Mouse (Mus musculus): ENCODE results near the gene Spdya. TPM values are rescaled to one million over a fixed set of nuclear protein-coding genes. Genes with fewer than 3 reads are reported as not detected.
A peak's percentile ranks its signal among the peaks of the same experiment; 100 is the strongest.
"Not testable (repeated sequence)": the region's sequence is repeated elsewhere in the genome, so short reads cannot be mapped to it uniquely, and the experiment has no call there.

Spdya gene
- 1 to 10 TPM; 1.4 to 1.5 TPM for total RNA-seq (2021)
- long read RNA-seq, partial matches to known transcripts, result 0 of 4 reads
- long read RNA-seq, other reads (novel, unspliced or antisense), result 4 of 4 reads

DNA sequence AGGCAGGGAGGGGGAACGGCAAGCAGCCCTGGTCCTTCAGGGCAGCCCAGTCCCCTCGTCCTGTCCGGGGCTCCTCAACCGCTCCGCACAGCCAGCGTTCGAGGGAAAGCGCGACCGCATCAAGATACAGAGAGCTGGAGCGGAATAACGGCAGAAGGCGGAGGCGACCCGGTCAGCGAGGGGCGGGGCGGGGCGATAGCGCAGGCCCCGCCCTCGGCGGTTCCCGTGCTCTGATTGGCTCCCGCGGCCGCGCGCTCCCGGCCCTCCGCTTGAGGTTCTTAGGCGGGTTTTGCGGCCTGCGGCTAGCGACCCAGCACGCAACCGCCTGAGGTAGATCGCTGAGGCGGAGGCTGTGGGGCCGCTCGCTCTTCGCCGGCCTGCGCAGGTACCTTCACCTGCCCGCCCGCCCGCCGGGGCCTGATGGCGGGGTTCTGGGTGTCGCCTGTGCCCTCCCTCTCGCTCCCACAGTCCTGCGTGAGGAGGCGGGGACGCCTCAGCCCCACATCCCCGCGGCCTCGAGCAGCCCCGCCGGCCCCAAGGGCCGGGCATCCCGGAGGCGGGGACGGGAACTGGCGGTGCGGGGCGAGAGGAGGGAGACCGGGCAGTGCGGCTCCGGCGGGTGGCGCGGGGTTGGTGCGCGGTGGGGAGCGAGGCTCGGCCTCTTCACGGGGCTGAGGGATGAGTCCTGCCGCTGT, at the start of gene Spdya:
TSS of gene Spdya (plus strand) at position 305 of the 695 bp plus-strand sequence.
- peak; percentile 68 to 83 for DNase-seq (ENCODE audit: low spot score in 2 of 2)

DNA sequence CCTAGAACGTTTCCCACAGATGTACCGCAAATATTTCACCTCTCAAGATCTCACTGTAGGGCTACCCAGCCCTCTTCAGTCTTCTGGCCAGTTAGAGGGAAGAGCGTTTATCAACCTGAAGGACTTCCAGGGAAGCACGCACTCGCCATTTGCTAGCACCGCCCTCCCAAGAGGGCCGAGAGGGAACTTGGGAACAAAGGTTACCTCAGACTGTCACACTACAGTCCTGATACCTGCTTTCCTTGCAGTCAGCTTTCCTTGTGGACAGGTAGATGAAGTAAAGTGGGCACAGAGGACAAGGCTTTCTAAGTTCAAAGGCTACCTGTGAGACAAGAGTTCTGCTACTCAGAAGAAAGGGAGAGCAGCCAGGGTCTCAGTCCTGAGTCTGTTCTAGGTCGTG, 45.0 kb upstream of the Spdya start:
- no peak for DNase-seq (ENCODE audit: low spot score in 2 of 2)

DNA sequence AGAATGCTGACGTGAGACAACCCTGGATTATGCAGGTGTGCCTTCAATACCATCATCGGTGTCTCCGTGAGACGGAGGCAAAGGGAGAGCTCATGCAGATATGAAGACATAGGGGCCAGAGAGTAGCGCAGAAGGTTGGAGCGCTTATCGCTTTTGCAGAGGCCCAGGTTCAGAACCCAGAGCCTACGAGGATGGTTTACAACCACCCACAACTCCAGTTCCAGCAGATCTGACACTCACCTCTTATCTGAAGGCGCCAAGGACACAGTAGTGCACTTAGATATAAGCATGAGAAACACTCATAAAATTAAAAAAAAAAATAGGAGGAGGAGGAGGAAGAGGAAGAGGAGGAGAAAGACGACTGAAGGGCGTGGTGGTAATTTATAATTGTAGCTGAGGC, 41.6 kb upstream of the Spdya start:
- DNase-seq (ENCODE audit: low spot score in 2 of 2), result no peak

DNA sequence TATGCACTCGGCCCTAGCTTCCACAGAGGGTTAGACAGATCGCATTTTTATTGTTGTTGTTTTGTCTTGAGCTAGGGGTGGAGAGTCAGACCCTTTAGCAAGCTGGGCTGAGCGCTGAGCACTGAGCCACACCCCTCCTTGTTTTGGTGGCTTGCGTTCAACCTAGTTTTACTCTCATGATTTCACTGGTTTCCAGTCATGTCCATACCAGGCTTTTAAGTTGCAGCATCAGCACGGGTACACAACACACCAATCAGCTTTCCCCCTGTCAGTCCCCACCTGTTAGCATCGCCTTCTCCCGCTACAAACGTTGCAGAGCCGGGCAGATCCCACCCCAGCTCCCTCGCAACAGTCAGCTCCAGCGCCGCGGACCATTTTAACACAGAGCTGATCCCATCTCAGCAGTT, 25.6 kb upstream of the Spdya start:
- DNase-seq (ENCODE audit: low spot score in 2 of 2), result no peak

DNA sequence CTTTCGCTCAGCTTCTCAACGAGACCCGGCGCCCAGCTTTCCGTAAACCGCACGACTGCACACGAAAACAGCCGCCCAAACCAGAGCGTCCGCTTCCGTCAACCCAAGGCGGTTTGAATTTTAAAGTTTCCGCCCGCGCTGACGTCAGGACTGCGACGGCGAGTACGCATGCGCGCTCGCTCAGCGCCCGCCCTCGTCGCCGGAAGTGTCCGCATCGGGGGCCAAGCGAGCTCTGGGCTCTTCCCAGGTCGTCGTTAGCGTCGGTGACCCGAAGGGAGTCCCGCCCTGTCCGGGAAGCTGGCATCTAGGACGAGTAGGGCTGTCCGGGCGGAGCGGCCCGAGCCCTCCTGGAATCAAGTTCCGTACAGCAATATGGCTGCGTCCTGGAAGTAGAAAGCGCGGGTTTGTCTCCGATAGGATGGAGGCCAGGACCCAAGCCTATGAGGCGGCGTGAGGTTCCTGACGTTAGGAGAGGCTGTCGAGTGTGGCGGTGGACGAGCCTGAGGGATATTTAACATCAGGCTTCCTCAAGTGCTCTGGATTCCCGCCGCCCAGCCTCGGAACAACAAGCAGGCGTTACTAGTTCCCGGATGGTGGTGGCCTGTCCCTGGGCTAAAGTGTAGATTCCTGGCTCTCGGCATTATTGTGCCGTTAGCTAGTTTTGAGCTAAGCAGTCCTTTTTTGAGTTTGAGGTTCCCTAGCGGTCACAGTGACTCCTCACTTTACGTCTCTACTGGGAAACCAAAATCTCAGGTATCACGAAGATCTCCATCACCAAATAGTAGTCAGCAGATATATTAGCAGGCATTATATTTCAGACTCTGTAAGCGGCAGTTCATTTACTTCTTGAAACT, 24.9 kb upstream of the Spdya start, which contains the start of gene Ndc80:
TSS of gene Ndc80 (minus strand) at position 147 of the 854 bp plus-strand sequence.
- peak; percentile 86 to 91 for DNase-seq (ENCODE audit: low spot score in 2 of 2)

DNA sequence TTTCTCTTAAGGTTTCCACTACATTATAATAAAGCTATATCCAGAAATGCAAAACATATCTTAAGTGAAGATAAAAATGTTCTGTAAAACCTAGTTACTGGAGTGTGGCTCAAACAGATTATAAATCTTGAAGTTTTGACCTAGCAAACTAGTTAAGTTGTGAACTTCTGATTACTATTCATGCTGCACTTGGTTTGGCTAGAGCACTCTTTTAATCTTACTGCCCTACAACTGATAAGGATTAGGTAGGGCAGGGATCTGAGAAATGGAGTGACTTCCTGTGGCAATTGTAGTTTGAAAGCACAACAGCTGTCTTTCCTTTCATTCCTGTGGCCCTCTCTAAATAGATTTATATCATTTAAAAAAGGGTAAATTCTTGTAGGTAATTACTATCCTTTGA, 23.8 kb upstream of the Spdya start:
- DNase-seq (ENCODE audit: low spot score in 2 of 2), result no peak

DNA sequence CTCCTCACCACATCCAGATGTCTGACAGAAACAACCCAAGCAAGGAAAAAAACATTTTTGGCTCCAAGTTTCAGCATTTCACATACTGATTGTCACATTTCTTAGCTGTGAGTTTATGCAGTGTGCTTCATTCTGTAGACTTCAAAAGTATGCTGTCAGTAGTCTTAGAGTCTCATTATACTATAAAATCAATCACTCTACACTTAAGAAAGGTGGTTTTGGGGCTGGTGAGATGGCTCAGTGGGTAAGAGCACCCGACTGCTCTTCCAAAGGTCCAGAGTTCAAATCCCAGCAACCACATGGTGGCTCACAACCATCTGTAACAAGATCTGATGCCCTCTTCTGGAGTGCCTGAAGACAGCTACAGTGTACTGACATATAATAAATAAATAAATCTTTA, 16.3 kb upstream of the Spdya start:
- not testable (repeated sequence) for DNase-seq (ENCODE audit: low spot score in 2 of 2)

DNA sequence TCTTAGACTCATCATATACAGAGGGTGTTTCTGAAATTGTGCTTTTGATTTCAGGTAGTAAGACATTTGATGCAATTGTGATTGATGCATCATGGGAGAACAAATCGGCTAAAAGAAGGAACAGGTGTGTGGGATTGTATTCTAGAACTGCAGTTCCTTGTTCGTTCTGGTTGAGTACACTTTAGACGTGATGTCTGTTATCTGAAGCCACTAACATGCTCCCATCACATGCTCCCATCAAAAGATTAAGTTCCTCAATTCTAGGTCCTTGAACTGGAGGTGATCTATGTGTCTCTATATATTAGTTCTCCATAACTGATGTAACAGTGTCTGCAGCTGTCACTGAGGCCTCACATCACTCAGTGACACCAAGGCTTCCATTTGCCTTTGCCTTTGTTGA, 14.7 kb upstream of the Spdya start:
- no peak for DNase-seq (ENCODE audit: low spot score in 2 of 2)

DNA sequence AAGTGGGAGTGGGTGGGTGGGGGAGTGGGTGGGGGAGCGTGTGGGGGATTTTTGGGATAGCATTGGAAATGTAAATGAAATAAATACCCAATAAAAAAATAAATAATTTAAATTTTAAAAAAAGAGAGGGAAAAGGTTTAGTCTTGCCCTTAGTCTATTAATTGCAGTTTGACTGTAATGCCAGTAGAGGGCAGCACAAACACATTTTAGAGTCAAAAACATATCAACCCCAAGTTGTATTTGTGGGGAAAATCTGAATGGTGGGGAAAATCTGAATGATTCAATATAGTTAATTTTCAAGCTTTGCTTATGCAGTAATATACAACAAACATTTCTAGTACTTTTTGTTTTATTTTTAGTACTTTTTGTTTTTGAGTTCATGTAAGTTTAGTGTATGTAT, 3.3 kb upstream of the Spdya start:
- no peak for DNase-seq (ENCODE audit: low spot score in 2 of 2)

DNA sequence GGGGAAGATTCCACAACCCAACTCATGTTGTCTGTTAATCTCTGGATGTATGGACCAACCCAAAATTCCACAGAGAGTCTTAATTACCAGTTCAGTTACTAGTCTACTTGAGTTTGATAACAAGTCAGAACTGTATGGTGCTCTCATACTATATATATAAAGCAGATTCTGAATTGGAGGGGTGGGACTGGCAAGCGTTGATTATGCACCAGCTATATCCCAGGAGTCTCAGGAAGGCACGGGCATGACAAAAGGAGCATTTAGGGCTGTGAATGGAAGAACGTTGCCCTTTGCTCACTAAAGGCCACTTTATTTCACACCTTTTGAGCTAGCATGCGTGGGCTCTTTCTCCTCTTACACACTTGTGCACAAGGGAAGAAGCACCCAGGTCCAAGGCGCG, 511 bp upstream of the Spdya start:
- DNase-seq (ENCODE audit: low spot score in 2 of 2), result no peak

DNA sequence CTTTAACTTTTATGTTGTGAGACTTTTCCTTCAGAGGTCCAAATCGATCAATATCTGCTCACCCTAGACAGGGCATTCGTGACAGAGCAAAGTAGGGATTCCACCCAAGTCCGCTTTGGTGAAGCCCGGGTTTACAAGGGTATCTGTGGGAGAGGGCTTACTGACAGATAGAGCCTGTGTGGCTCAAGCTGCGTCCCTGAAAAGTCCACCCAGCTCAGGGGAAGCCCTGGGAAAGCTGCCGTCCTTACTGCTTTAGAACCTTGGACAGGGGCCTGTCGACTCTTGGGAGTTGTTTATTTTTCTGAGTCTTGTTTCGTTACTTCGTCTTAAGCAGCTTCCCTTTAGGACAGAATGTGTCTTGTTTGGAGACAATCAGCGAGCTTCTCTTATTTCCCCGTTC, 1.0 kb downstream of the Spdya start:
- no peak for DNase-seq (ENCODE audit: low spot score in 2 of 2)

DNA sequence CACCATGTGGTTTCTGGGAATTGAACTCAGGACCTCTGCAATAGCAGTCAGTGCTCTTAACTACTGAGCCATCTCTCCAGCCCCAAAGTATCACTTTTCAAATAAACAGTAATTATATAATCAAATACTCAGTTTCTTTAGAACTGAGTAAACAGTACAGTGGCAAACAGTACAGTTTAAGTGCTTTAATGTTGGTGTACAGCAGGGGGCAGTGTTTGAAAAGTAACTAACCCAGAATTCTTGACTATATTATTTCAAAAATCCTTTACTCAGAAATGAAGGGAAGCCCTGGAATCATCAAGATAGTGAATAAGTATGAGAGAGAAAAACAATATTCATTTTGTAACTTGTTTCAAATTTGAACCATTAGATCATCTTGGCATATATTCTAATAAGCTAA, 9.8 kb downstream of the Spdya start:
- peak; percentile 36 to 50 for DNase-seq (ENCODE audit: low spot score in 2 of 2)

DNA sequence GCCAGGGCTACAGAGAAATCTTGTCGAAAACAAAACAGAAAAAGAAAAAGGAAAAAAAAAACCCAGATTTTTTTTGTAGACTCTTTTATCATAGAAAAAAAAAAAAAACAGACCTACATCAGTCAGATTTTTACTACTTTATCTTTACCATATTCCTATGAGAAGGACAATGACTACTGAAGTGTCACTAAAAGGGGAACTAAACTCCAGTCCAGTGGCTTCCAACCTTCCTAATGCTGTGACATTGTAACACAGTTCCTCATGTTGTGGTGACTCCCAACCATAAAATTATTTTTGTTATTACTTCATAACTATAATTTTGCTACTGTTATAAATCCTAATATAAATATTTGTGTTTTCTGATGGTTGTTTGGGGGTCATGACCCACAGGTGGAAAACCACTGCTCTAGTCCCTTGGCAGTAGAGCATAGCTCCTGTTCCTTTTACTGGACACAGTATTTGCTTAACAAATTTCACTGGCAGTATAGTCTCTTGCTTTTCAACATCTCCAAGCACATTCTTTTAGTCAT, 27.4 kb downstream of the Spdya start:
- DNase-seq (ENCODE audit: low spot score in 2 of 2), result no peak

DNA sequence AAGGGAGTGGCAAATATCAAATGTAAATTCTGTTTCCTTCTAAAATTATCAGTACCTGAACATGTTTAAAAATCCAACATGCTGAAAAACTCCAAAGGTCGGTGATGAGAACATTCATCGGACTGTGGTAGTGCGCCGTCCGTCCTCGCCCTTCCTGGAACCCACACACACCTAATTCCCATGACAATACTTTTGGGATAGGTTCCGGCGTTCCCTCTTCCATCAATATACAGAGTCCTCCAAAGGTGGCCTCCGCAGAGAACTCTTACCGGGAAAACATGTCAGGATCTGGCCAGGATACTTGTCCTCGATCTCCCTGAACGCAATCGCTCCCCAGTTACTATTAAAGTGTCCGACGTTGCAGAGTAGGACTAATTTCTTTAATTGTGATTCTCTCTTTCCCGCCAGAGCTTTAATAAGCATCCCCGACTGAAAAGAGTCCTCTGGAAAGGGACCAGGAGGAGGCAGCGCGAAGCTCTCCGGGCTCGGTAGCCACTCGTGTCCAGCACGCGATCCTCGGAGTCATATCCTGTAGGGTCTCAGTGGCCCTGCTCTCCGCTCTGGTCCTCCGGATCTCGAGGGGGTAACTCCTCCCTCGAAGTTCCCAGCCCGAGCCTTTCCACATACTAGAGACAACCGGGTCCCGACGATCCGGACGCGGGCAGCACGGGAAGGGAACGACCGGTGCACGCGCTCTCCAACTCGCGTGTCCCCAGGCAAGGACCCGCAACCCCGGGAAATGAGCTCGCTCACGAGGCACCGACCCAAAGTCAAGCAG, 46.2 kb downstream of the Spdya start:
- DNase-seq (ENCODE audit: low spot score in 2 of 2), result no peak

DNA sequence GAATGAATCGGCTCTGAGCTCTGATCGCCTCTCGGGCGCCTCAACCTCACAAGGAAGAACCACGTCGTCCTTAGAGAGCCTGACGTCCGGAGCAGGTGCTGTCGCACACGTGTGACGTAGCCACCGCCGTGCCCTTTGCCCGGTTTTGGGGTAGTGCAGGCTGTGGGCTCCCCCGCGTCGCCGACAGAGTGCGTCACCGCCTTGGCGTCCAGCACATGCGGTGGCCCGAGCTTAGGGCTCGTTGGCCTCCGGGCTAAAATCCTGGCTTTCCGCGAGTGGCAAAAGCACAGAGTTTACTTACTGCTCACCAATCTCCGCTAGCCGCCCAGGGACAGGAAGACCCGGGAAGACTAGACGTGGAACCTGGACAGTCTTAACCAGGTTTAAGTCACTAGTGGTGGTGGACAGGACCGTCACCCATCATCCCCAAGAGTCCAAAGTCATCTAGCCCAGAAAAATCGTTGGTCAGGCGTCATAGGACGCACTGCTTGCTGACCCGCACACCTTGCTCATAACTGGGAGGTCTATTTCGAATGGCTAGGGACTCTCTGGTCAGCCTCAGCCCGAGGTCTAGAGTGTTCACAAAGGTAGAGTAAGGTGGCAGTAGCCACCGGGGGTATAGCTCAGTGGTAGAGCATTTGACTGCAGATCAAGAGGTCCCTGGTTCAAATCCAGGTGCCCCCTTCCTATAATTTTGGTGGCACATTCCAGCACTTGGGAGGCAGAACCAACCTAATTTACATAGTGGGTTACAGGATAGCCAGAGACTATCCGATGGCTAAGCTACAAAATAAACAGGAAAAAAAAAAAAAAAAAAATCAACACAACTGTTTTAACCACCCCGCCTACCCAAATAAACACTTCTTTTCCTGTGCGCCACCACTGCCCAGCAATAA, 47.0 kb downstream of the Spdya start:
- peak; percentile 88 to 89 for DNase-seq (ENCODE audit: low spot score in 2 of 2)

DNA sequence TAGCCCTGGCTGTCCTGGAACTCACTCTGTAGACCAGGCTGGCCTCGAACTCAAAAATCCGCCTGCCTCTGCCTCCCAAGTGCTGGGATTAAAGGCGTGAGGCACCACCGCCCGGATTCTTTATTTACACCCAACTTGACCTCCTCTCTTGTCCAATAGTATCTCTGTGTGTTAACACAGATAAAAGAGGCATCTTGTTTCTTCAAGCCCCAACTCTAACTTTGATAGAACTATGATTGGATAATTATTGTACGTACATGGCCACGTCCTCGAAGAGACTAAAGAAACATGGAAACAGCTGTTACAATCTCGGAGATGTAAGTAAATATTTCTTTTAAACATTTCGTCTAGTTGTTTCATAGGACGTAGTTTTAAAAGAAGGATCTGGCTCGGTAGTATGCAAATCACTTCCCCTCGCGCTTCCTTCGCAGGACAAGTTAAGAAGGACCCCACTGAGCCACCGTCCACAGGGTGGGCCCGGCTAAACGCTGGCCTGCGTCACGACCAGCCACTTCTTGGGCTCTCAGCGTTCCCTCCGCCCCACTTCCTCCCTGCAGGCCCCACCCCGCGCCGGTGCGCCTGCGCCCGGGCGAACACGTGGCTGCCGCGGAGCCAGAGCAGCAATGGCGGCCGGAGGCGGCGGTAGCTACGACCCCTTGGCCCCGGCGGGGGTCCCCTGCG, 63.9 kb downstream of the Spdya start, which contains the start of gene Wdr43:
TSS of gene Wdr43 (plus strand) at position 258 of the 681 bp plus-strand sequence.
- DNase-seq (ENCODE audit: low spot score in 2 of 2), result peak; percentile 94 to 96

DNA sequence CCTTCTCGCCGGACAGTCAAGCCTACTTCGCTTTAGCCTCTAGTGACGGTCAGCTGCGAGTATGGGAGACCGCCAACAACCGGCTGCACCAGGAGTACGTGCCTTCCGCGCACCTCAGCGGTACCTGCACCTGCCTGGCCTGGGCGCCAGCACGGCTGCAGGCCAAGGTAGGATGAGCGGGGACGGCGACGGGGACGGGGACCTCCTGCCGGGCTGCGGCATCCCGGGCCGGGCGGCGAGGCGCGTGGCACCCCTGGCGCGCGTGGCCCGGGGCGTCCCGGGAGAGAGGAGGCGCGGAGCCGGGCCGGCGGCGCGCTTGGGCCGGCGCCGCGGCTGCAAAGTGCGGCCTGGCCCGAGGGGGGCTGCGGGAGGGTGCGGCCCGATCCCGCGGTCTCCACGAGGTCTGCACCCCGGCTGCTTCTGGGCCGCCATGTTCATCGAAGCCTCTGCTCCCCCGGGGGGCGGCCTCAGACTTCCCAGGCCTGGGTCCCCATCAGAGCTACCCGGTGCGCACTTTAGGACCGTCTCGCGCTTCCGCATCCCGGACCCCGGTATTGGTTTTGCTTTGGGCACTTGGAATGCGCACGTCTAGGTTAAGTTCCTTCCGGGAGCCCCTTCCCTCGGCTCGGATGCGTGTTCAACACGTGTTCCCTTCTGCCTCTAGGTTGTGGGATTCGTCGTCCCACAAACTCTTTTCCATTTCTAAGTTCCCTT, 64.6 kb downstream of the Spdya start:
- DNase-seq (ENCODE audit: low spot score in 2 of 2), result peak; percentile 24 to 39

DNA sequence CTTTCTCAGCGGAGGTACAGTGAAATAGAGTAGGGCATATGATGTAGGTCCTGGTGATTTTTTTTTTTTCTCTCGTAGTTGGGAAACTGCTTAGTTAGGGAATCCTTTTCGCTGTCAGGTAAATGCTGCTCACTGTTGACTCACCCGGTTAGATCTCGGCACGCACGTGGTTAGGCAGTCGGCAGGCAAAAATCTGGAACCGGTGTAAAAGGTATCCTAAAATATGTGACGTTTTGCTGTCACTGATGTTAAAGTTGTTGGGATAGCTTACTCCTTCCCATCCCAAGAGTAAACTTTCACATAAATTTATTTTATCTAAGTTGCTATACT, 65.1 kb downstream of the Spdya start:
- DNase-seq (ENCODE audit: low spot score in 2 of 2), result no peak

DNA sequence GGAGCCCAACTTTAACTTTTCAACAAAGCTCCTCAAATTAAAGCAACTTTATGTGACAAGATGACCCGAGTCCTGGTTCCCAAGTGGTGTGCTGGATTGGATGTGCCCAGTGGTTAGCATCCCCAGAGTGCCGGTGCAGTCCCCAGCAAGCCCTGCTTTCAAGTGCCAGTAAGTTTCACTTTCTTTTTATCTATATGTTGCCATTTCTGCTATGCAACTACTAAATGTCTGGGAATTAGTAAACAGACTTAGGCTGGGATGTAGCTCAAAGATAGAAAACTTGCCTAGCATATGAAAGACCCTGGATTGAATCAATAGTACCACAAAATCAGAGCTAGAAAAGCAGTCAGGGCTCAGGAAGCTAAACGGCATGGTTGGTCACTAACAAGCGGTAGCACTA, 66.1 kb downstream of the Spdya start:
- DNase-seq (ENCODE audit: low spot score in 2 of 2), result no peak
